Mouse (Mus musculus): Measurements from ENCODE around the gene Batf2.

- TF ChIP-seq CTCF (IDR thresholded peaks at IDR 0.05; ENCODE audit: extremely low read depth, insufficient read length, insufficient replicate concordance, low read depth, low read length) (no peak), POLR2A (IDR thresholded peaks at IDR 0.05; ENCODE audit: low read depth, low read length) (no peak)
Observed at GRCm38 (mm10) chr19:6182534-6182933, 41.8 kb downstream of the Batf2 start.

Data from small intestine, adult 2 months (tissue).